Mouse (Mus musculus): Measurements from ENCODE around the gene Tm9sf2. TPM values are rescaled to one million over a fixed set of nuclear protein-coding genes. Genes with fewer than 3 reads are reported as not detected.

Gene Tm9sf2
- 10 to 100 TPM; 63.1 to 69.8 TPM for total RNA-seq (2023)

GRCm38 (mm10) chr14:122106822-122107468 is at the start of gene Tm9sf2:
Gene Tm9sf2 (plus strand): TSS chr14:122107038.

GRCm38 (mm10) chr14:122181078-122181814 is 74.4 kb downstream of the Tm9sf2 start, which contains the start of gene Clybl:
Gene Clybl (plus strand): TSS chr14:122181704.

Other genes starting within 250 kb of the Tm9sf2 start
- gene Ubac2, start 228.4 kb upstream of the Tm9sf2 start, total RNA-seq (2023) = 10 to 100 TPM; 26.8 to 31.5 TPM
- gene Gpr18, start 191.3 kb upstream of the Tm9sf2 start, total RNA-seq (2023) = 1 to 10 TPM; 4.5 to 6.6 TPM
- gene Gpr183, start 141.8 kb upstream of the Tm9sf2 start, total RNA-seq (2023) = 10 to 100 TPM; 11.4 to 13.7 TPM
- not detected for gene Timm8a2, start 72.4 kb upstream of the Tm9sf2 start, total RNA-seq (2023)
- 1 to 10 TPM; 4.7 to 4.8 TPM for gene Clybl, start 74.7 kb downstream of the Tm9sf2 start, total RNA-seq (2023)

All from neutrophil, adult 83 days (primary cell).